Mouse (Mus musculus): Measurements from ENCODE around the gene Cd72. TPM values are rescaled to one million over a fixed set of nuclear protein-coding genes. Genes with fewer than 3 reads are reported as not detected.

The Cd72 gene
- polyA plus RNA-seq, 1 experiment from 2014 or later, result 7.9 TPM

GRCm38 (mm10) chr4:43482591-43482990 is 28.2 kb upstream of the Cd72 start:
- H3K9me3 ChIP-seq (ENCODE audit: control insufficient read depth, low read length), result no peaks in the 10 kb centered on the region
- no peaks in the 10 kb centered on the region for H3K27me3 ChIP-seq (ENCODE audit: control insufficient read depth, insufficient read depth, low read length)
- H3K4me2 ChIP-seq (ENCODE audit: low read length), result no peak overlapping the region
- no peak overlapping the region for H3K4me3 ChIP-seq (replicated peaks; ENCODE audit: low read depth, low read length)
- H3K27ac ChIP-seq (replicated peaks; ENCODE audit: low read depth, low read length), result no peak overlapping the region
- DNase-seq (no peak), ATAC-seq (ENCODE audit: low FRiP score, low TSS enrichment) (no peak)
- no peaks in the 10 kb centered on the region for H3K36me3 ChIP-seq (ENCODE audit: control insufficient read depth, insufficient read depth, low read length)
- 75% methylated on average over 10 of the region's 10 CpGs for WGBS
- H3K4me1 ChIP-seq (ENCODE audit: control insufficient read depth, insufficient read depth, low read length), result no peaks in the 10 kb centered on the region
- H3K9ac ChIP-seq (replicated peaks; ENCODE audit: low read length), result no peak overlapping the region

DNA sequence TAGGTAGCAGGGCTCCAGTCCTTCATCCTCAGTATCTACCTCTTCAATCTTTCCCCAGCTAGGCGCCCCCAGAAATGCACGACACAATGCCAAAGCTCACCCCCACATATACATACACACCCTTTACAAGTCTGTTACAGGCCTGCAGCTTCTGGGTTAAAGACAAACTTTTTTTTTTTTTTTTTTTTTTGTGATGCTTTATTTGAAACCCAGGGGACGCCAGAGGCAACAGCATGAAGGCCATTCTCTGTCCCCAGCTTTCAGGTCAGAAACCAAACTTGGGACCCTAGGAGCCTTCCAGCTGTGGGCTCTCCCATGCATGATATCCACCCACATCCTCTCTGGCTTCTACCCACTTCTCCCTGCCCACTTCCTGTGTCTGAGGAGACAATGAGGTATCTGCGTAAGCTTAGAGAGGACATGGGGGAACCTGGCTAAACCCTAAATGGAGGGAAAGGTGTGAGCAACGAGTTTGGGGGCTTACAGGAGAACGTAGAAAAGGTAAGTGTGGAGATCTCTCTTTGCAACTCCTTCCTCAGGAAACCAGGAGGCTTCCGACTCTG is 27.5 kb upstream of the Cd72 start:
- 77% methylated on average over 7 of the region's 7 CpGs for WGBS
- no peaks in the 10 kb centered on the region for H3K27me3 ChIP-seq (ENCODE audit: control insufficient read depth, insufficient read depth, low read length)
- H3K9ac ChIP-seq (replicated peaks; ENCODE audit: low read length), result no peak overlapping the region
- H3K9me3 ChIP-seq (ENCODE audit: control insufficient read depth, low read length), result no peaks in the 10 kb centered on the region
- H3K4me1 ChIP-seq (ENCODE audit: control insufficient read depth, insufficient read depth, low read length), result no peaks in the 10 kb centered on the region
- DNase-seq (no peak), ATAC-seq (ENCODE audit: low FRiP score, low TSS enrichment) (no peak)
- no peaks in the 10 kb centered on the region for H3K36me3 ChIP-seq (ENCODE audit: control insufficient read depth, insufficient read depth, low read length)
- no peak overlapping the region for H3K4me2 ChIP-seq (ENCODE audit: low read length)
- no peak overlapping the region for H3K27ac ChIP-seq (replicated peaks; ENCODE audit: low read depth, low read length)
- no peak overlapping the region for H3K4me3 ChIP-seq (replicated peaks; ENCODE audit: low read depth, low read length)

- no peak for ATAC-seq (ENCODE audit: low FRiP score, low TSS enrichment)
- H3K4me1 ChIP-seq (ENCODE audit: control insufficient read depth, insufficient read depth, low read length), result no peaks in the 10 kb centered on the region
- H3K4me3 ChIP-seq (replicated peaks; ENCODE audit: low read depth, low read length), result no peak overlapping the region
- H3K27ac ChIP-seq (replicated peaks; ENCODE audit: low read depth, low read length), result no peak overlapping the region
- 85% methylated on average over 5 of the region's 5 CpGs for WGBS
- no peak for DNase-seq
- no peaks in the 10 kb centered on the region for H3K9me3 ChIP-seq (ENCODE audit: control insufficient read depth, low read length)
- no peaks in the 10 kb centered on the region for H3K36me3 ChIP-seq (ENCODE audit: control insufficient read depth, insufficient read depth, low read length)
- no peak overlapping the region for H3K4me2 ChIP-seq (ENCODE audit: low read length)
- no peaks in the 10 kb centered on the region for H3K27me3 ChIP-seq (ENCODE audit: control insufficient read depth, insufficient read depth, low read length)
- no peak overlapping the region for H3K9ac ChIP-seq (replicated peaks; ENCODE audit: low read length)
Measured at GRCm38 (mm10) chr4:43480985-43481384, 26.6 kb upstream of the Cd72 start.

DNA sequence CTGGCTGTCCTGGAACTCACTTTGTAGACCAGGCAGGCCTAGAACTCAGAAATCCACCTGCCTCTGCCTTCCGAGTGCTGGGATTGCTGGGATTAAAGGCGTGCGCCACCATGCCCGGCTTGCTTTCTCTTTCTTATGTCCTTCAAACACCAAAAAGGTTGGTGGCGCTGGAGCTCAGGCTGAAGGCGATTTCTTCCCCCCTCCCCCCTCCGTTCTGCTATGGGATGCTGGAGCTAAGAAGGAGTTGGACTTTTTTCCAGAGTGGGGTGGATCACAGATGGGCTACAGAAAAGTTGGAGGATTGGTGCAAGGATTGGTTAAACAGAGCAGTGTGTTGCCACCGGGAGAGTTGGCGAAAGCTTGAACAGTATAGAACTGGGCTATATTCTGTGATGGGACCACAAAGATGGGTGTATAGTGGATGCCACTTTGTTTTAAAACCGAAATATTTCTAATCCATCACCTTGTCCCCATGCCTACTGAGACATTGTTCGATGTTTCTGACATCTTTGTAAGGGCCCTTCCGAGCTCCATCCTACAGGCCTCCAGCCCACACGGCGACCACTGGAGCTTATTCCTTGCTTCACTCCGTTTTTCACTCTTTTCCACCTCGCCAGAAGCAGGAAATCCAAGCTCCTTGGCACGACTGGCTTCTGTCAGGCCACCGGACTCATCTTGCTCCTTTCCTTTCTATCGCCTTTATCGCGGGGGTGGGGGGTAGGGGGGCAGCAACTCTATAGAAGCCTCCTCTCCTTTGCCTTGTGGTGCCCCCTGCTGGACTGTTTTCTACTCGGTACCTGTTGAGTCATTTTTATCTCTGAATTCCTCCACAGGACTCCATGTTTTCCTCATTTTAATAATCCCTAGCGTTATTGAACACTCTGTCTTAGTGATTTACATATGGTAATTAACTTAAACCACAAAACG is 24.7 kb upstream of the Cd72 start:
- Histone ChIP-seq H3K27ac (replicated peaks; ENCODE audit: low read depth, low read length) (no peak overlapping the region), H3K4me2 (ENCODE audit: low read length) (no peak overlapping the region), H3K4me3 (replicated peaks; ENCODE audit: low read depth, low read length) (no peak overlapping the region), H3K36me3 (ENCODE audit: control insufficient read depth, insufficient read depth, low read length) (no peaks in the 10 kb centered on the region), H3K9me3 (ENCODE audit: control insufficient read depth, low read length) (no peaks in the 10 kb centered on the region), H3K9ac (replicated peaks; ENCODE audit: low read length) (no peak overlapping the region), H3K4me1 (ENCODE audit: control insufficient read depth, insufficient read depth, low read length) (no peaks in the 10 kb centered on the region), H3K27me3 (ENCODE audit: control insufficient read depth, insufficient read depth, low read length) (no peaks in the 10 kb centered on the region)
- ATAC-seq (ENCODE audit: low FRiP score, low TSS enrichment) (no peak), DNase-seq (peak; percentile 65)
- 47% methylated on average over 24 of the region's 24 CpGs for WGBS

DNA sequence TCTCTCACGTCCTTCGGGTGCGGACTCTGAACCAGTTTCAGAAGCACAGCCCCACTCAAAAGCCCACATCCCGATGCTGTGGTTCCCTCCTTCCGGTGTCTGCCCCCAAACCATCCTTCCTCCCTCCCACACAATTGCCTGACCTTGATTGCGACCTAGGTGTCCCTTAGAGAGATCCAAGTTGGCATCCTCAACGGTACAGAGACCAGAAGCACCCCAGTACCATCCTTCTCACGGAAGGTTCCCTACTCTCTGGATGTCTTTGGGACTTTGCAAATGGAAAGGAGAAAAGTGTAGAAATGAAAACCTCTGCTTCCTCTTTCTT is 24.1 kb upstream of the Cd72 start:
- WGBS, result 47% methylated on average over 8 of the region's 8 CpGs
- Histone ChIP-seq H3K27ac (replicated peaks; ENCODE audit: low read depth, low read length) (no peak overlapping the region), H3K9ac (replicated peaks; ENCODE audit: low read length) (0 out of 2 replicates have a peak overlapping the region, but pooled peaks have one; percentile 14), H3K9me3 (ENCODE audit: control insufficient read depth, low read length) (no peaks in the 10 kb centered on the region), H3K4me1 (ENCODE audit: control insufficient read depth, insufficient read depth, low read length) (no peaks in the 10 kb centered on the region), H3K27me3 (ENCODE audit: control insufficient read depth, insufficient read depth, low read length) (no peaks in the 10 kb centered on the region), H3K4me2 (ENCODE audit: low read length) (peak overlapping the region; percentile 51), H3K36me3 (ENCODE audit: control insufficient read depth, insufficient read depth, low read length) (no peaks in the 10 kb centered on the region), H3K4me3 (replicated peaks; ENCODE audit: low read depth, low read length) (peak overlapping the region; percentile 31)
- DNase-seq (no peak), ATAC-seq (ENCODE audit: low FRiP score, low TSS enrichment) (no peak)

DNA sequence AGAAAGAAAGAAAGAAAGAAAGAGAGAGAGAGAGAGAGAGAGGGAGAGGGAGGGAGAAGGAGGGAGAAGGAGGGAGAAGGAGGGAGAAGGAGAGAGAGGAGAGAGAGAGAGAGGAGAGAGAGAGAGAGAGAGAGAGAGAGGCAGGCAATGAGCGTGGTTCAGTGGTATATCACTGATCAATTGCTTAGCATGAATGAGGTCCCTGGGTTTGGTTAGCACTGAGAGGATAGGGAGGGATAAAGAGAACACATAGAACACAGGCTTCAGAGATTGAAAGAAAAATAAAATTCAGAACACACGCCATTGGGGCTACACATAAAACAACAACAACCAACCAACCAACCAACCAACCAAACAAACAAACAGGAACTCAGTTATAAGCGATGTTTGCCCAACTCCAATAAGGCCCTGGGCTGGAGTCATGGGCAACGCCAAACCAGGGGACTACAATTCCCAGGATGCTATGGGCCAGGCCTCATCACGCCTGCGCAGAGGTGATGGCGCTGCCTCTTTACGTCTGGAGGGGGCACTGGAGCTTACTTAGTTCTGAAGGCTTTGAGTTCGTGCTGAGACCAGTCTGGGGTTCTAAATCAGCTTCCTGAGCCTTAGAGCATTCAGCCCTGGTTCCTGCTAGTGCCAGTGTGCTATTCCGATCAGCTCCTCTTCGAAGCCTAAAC is 23.6 kb upstream of the Cd72 start:
- no peaks in the 10 kb centered on the region for H3K9me3 ChIP-seq (ENCODE audit: control insufficient read depth, low read length)
- peak; percentile 90 for ATAC-seq (ENCODE audit: low FRiP score, low TSS enrichment)
- 18% methylated on average over 11 of the region's 11 CpGs for WGBS
- peak overlapping the region; percentile 31 for H3K4me3 ChIP-seq (replicated peaks; ENCODE audit: low read depth, low read length)
- H3K27me3 ChIP-seq (ENCODE audit: control insufficient read depth, insufficient read depth, low read length), result no peaks in the 10 kb centered on the region
- H3K4me1 ChIP-seq (ENCODE audit: control insufficient read depth, insufficient read depth, low read length), result no peaks in the 10 kb centered on the region
- 0 out of 2 replicates have a peak overlapping the region, but pooled peaks have one; percentile 14 for H3K9ac ChIP-seq (replicated peaks; ENCODE audit: low read length)
- no peaks in the 10 kb centered on the region for H3K36me3 ChIP-seq (ENCODE audit: control insufficient read depth, insufficient read depth, low read length)
- no peak overlapping the region for H3K27ac ChIP-seq (replicated peaks; ENCODE audit: low read depth, low read length)
- H3K4me2 ChIP-seq (ENCODE audit: low read length), result peak overlapping the region; percentile 51
- peak; percentile 94 for DNase-seq

GRCm38 (mm10) chr4:43476604-43477003 is 22.2 kb upstream of the Cd72 start:
- no peak for DNase-seq
- ATAC-seq (ENCODE audit: low FRiP score, low TSS enrichment), result no peak
- Histone ChIP-seq H3K4me2 (ENCODE audit: low read length) (no peak overlapping the region), H3K9me3 (ENCODE audit: control insufficient read depth, low read length) (no peaks in the 10 kb centered on the region), H3K27me3 (ENCODE audit: control insufficient read depth, insufficient read depth, low read length) (no peaks in the 10 kb centered on the region), H3K4me3 (replicated peaks; ENCODE audit: low read depth, low read length) (no peak overlapping the region), H3K4me1 (ENCODE audit: control insufficient read depth, insufficient read depth, low read length) (no peaks in the 10 kb centered on the region), H3K36me3 (ENCODE audit: control insufficient read depth, insufficient read depth, low read length) (no peaks in the 10 kb centered on the region), H3K27ac (replicated peaks; ENCODE audit: low read depth, low read length) (no peak overlapping the region), H3K9ac (replicated peaks; ENCODE audit: low read length) (no peak overlapping the region)
- 94% methylated on average over 6 of the region's 6 CpGs for WGBS

GRCm38 (mm10) chr4:43473636-43474035 is 19.2 kb upstream of the Cd72 start:
- no peaks in the 10 kb centered on the region for H3K4me1 ChIP-seq (ENCODE audit: control insufficient read depth, insufficient read depth, low read length)
- no peaks in the 10 kb centered on the region for H3K9me3 ChIP-seq (ENCODE audit: control insufficient read depth, low read length)
- DNase-seq (no peak), ATAC-seq (ENCODE audit: low FRiP score, low TSS enrichment) (no peak)
- no peak overlapping the region for H3K4me3 ChIP-seq (replicated peaks; ENCODE audit: low read depth, low read length)
- no peak overlapping the region for H3K4me2 ChIP-seq (ENCODE audit: low read length)
- WGBS, result 88% methylated on average over 1 of the region's 1 CpGs
- H3K36me3 ChIP-seq (ENCODE audit: control insufficient read depth, insufficient read depth, low read length), result no peaks in the 10 kb centered on the region
- no peaks in the 10 kb centered on the region for H3K27me3 ChIP-seq (ENCODE audit: control insufficient read depth, insufficient read depth, low read length)
- H3K9ac ChIP-seq (replicated peaks; ENCODE audit: low read length), result no peak overlapping the region
- no peak overlapping the region for H3K27ac ChIP-seq (replicated peaks; ENCODE audit: low read depth, low read length)
